Mouse (Mus musculus) layer of hippocampus, adult 18-20 months (tissue): ENCODE measurements at regions not wholly inside any gene's neighbourhood (a gene's known extent, or its start where the extent isn't known, plus 50 kb on each side); places are given as distances from the start of the nearest gene placed in this dataset.

Experiments
- DNase-seq, 2 experiments: peaks; one replicate each; pipeline ENCODE4 v3.0.0; 2022; ENCODE audit warnings: low spot score in 2 of 2

DNA sequence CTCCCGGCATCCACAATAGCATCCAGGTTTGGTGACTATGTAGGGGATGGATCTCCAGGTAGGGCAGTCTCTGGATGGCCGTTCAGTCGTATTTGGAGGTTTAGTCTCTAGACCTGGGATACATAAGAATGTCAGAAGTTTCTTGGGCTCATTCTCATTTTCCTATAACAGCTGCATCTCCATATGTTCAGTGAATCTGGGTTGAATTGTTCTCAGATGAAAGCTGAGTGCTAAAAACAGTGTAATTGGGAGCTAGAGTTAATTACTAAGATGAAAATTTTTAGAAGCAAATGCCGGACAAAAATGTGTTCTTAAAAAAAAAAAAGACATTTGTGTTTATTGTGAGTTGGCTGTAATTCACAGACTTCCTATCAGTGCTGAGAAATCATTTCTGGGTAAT, 57.3 kb upstream of the Myo16 start:
- peak in 1 of 2 experiments; percentile 33 for DNase-seq

- no peak for DNase-seq
These were observed 56.7 kb upstream of the Myo16 start for GRCm38 (mm10) chr8:10096968-10097547.
